Mouse (Mus musculus): Measurements from ENCODE around the gene Ncs1. TPM values are rescaled to one million over a fixed set of nuclear protein-coding genes. Genes with fewer than 3 reads are reported as not detected.

Gene Ncs1
- polyA plus RNA-seq, 1 experiment = 58.6 TPM

- peaks cover 41% of the 10 kb centered on the region for H3K79me2 ChIP-seq (ENCODE audit: control insufficient read depth, insufficient read depth)
- TF ChIP-seq FOSL1 (IDR thresholded peaks at IDR 0.05; ENCODE audit: insufficient read depth, low read length, poor library complexity, severe bottlenecking) (no peak), MAX (IDR thresholded peaks at IDR 0.05) (no peak), CEBPB (IDR thresholded peaks at IDR 0.05; ENCODE audit: low read depth) (no peak)
- H3K79me3 ChIP-seq (ENCODE audit: low read depth) = peaks cover 39% of the 10 kb centered on the region
- peak overlapping the region; percentile 68 for H3K4me3 ChIP-seq (ENCODE audit: insufficient read depth, poor library complexity, severe bottlenecking)
- peaks cover 23% of the 10 kb centered on the region for H3K36me3 ChIP-seq (ENCODE audit: control insufficient read depth, insufficient read depth)
- H3K27me3 ChIP-seq (ENCODE audit: control insufficient read depth, insufficient read depth, insufficient read length) = no peaks in the 10 kb centered on the region
- peak overlapping the region; percentile 97 for H3ac ChIP-seq (ENCODE audit: control insufficient read depth, insufficient read length, low read depth)
Measured at GRCm38 (mm10) chr2:31245051-31245450, 572 bp upstream of the Ncs1 start.

DNA sequence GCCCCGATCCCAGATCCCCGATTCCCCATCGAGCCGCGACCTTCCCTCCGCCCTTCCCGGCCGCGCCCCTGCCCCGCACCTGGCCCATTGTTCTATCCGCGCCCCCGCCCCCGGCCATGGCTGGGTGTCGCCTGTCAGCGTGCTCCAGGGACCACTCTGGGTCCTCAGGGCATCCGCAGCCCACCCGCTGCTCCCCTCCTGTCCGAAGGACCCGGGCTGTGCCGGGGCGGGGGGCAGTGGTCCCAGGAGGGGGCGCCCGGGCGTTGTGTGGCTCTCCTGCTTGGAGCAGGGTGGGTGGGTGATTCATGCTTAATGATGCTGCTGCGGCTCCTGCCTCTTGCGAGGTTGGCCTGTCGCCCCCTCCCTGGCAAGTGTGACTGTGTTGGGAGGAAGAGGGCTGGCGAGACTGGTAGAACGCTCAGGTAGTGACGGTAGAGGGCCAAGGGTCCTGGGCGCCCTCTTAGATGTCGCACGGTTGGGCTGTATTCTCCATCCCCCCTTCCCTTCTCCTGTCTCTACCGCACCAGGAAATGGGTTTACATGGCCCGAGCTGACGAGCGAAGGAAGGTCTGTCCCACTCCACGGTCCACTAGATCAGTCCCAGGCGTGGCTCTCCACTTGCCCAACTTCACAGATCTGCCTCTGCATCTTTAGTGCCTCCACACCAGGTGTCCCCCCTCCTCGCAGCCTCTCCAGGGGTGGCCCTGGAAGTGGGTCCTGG is 788 bp downstream of the Ncs1 start:
- peaks cover 52% of the 10 kb centered on the region for H3K79me3 ChIP-seq (ENCODE audit: low read depth)

DNA sequence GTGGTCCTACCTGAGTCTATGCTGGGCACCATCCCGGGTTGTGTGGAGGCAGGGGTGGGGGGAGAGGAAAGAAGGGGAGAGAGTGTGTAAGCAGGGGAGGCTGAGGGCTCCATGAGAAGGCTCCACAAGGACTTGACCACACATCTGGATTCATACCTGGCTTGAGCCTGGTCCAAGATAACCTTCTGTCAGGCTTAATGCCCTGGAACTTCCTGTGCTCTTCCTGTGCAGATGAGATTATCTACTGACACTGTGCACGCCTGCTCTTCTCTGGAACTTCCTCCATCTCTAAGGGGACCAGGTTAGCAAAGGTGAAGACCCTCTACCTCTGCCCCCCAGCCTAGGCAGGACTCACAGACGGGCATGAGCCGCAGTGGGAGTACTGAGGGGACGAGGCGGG is 3.2 kb downstream of the Ncs1 start:
- peaks cover 26% of the 10 kb centered on the region for H3K36me3 ChIP-seq (ENCODE audit: control insufficient read depth, insufficient read depth)

More for the DNA sequence above, 788 bp downstream of the Ncs1 start:
- Histone ChIP-seq H3K27me3 (ENCODE audit: control insufficient read depth, insufficient read depth, insufficient read length) (no peaks in the 10 kb centered on the region), H3K79me2 (ENCODE audit: control insufficient read depth, insufficient read depth) (peaks cover 54% of the 10 kb centered on the region), H3K4me3 (ENCODE audit: insufficient read depth, poor library complexity, severe bottlenecking) (peak overlapping the region; percentile 68), H3K36me3 (ENCODE audit: control insufficient read depth, insufficient read depth) (peaks cover 26% of the 10 kb centered on the region), H3ac (ENCODE audit: control insufficient read depth, insufficient read length, low read depth) (peak overlapping the region; percentile 97)
- TF ChIP-seq MYOG (IDR thresholded peaks at IDR 0.05; ENCODE audit: control insufficient read depth, extremely low read depth, insufficient read length) = no peak
- TF ChIP-seq CEBPB (IDR thresholded peaks at IDR 0.05; ENCODE audit: low read depth) = no peak
- TF ChIP-seq MYOD1 (IDR thresholded peaks at IDR 0.05; ENCODE audit: control insufficient read depth, insufficient read length, low read depth) = no peak
- peak; percentile 30 for TF ChIP-seq CTCF (IDR thresholded peaks at IDR 0.05; ENCODE audit: control insufficient read depth, insufficient read depth, insufficient read length)

GRCm38 (mm10) chr2:31252167-31252566 is 6.5 kb downstream of the Ncs1 start:
- H3K4me3 ChIP-seq (ENCODE audit: insufficient read depth, poor library complexity, severe bottlenecking) = no peak overlapping the region
- H3ac ChIP-seq (ENCODE audit: control insufficient read depth, insufficient read length, low read depth) = no peak overlapping the region
- H3K27me3 ChIP-seq (ENCODE audit: control insufficient read depth, insufficient read depth, insufficient read length) = no peaks in the 10 kb centered on the region
- TF ChIP-seq MAX (IDR thresholded peaks at IDR 0.05) (no peak), FOSL1 (IDR thresholded peaks at IDR 0.05; ENCODE audit: insufficient read depth, low read length, poor library complexity, severe bottlenecking) (no peak), MYOG (IDR thresholded peaks at IDR 0.05; ENCODE audit: control insufficient read depth, extremely low read depth, insufficient read length) (no peak), USF1 (IDR thresholded peaks at IDR 0.05; ENCODE audit: low read depth) (no peak), MYOD1 (IDR thresholded peaks at IDR 0.05; ENCODE audit: control insufficient read depth, insufficient read length, low read depth) (no peak), CTCF (IDR thresholded peaks at IDR 0.05; ENCODE audit: control insufficient read depth, insufficient read depth, insufficient read length) (no peak), CEBPB (IDR thresholded peaks at IDR 0.05; ENCODE audit: low read depth) (no peak)
- peaks cover 26% of the 10 kb centered on the region for H3K36me3 ChIP-seq (ENCODE audit: control insufficient read depth, insufficient read depth)
- H3K79me2 ChIP-seq (ENCODE audit: control insufficient read depth, insufficient read depth) = peaks cover 100% of the 10 kb centered on the region
- peaks cover 99% of the 10 kb centered on the region for H3K79me3 ChIP-seq (ENCODE audit: low read depth)

More for the DNA sequence above, 3.2 kb downstream of the Ncs1 start:
- no peak for TF ChIP-seq FOSL1 (IDR thresholded peaks at IDR 0.05; ENCODE audit: insufficient read depth, low read length, poor library complexity, severe bottlenecking)
- TF ChIP-seq MAX (IDR thresholded peaks at IDR 0.05) = no peak
- TF ChIP-seq CTCF (IDR thresholded peaks at IDR 0.05; ENCODE audit: control insufficient read depth, insufficient read depth, insufficient read length) = no peak
- no peak for TF ChIP-seq MYOD1 (IDR thresholded peaks at IDR 0.05; ENCODE audit: control insufficient read depth, insufficient read length, low read depth)
- no peak for TF ChIP-seq MYOG (IDR thresholded peaks at IDR 0.05; ENCODE audit: control insufficient read depth, extremely low read depth, insufficient read length)
- no peak for TF ChIP-seq USF1 (IDR thresholded peaks at IDR 0.05; ENCODE audit: low read depth)
- TF ChIP-seq CEBPB (IDR thresholded peaks at IDR 0.05; ENCODE audit: low read depth) = no peak
- Histone ChIP-seq H3ac (ENCODE audit: control insufficient read depth, insufficient read length, low read depth) (no peak overlapping the region), H3K27me3 (ENCODE audit: control insufficient read depth, insufficient read depth, insufficient read length) (no peaks in the 10 kb centered on the region), H3K79me3 (ENCODE audit: low read depth) (peaks cover 77% of the 10 kb centered on the region), H3K4me3 (ENCODE audit: insufficient read depth, poor library complexity, severe bottlenecking) (no peak overlapping the region), H3K79me2 (ENCODE audit: control insufficient read depth, insufficient read depth) (peaks cover 79% of the 10 kb centered on the region)

DNA sequence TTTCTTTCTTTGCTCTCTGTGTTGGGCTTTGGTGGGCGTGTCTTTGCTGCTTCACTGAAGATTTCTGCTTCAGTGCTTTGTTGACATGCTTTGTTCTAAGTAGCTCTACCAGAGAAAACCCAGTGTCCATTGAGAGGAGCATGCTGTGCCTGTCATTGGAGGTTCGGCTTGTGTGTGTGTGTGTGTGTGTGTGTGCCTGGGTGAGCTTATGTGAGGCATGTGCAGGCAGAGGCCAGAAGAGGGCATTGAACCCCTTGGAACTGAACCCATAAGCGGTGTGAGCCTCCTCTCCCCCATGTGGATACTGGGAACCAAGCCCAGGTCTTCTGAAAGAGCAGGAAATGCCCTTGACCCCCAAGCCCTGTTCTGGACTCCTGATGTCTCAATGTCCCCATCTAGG is 7.8 kb downstream of the Ncs1 start:
- TF ChIP-seq MYOD1 (IDR thresholded peaks at IDR 0.05; ENCODE audit: control insufficient read depth, insufficient read length, low read depth) (no peak), MAX (IDR thresholded peaks at IDR 0.05) (no peak), CEBPB (IDR thresholded peaks at IDR 0.05; ENCODE audit: low read depth) (no peak), CTCF (IDR thresholded peaks at IDR 0.05; ENCODE audit: control insufficient read depth, insufficient read depth, insufficient read length) (no peak), USF1 (IDR thresholded peaks at IDR 0.05; ENCODE audit: low read depth) (no peak), FOSL1 (IDR thresholded peaks at IDR 0.05; ENCODE audit: insufficient read depth, low read length, poor library complexity, severe bottlenecking) (no peak)
- Histone ChIP-seq H3K36me3 (ENCODE audit: control insufficient read depth, insufficient read depth) (peaks cover 20% of the 10 kb centered on the region), H3K27me3 (ENCODE audit: control insufficient read depth, insufficient read depth, insufficient read length) (no peaks in the 10 kb centered on the region), H3ac (ENCODE audit: control insufficient read depth, insufficient read length, low read depth) (no peak overlapping the region), H3K4me3 (ENCODE audit: insufficient read depth, poor library complexity, severe bottlenecking) (no peak overlapping the region), H3K79me3 (ENCODE audit: low read depth) (peaks cover 98% of the 10 kb centered on the region), H3K79me2 (ENCODE audit: control insufficient read depth, insufficient read depth) (peaks cover 100% of the 10 kb centered on the region)

DNA sequence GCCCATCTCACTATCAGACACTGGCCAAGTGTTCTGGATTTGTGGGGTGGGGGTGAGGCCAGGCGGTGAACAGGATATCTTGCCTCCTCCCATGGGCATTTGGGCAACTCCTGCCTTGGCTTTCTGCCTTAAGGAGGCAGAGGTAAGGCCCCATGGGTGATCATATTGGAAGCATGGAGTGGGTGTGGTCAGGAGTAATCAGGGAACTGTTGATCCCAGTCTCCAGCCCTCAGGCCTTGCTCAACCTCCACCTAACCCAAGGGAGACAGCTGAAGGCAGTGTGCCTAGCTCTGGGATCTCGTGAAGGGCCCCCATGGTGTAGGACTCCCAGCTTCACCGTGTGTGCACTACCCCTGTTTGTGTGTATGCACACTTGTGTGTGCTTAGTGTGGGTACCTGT is 9.2 kb downstream of the Ncs1 start:
- H3K36me3 ChIP-seq (ENCODE audit: control insufficient read depth, insufficient read depth) = peaks cover 8% of the 10 kb centered on the region
- no peak for TF ChIP-seq CEBPB (IDR thresholded peaks at IDR 0.05; ENCODE audit: low read depth)
- H3K27me3 ChIP-seq (ENCODE audit: control insufficient read depth, insufficient read depth, insufficient read length) = no peaks in the 10 kb centered on the region
- H3ac ChIP-seq (ENCODE audit: control insufficient read depth, insufficient read length, low read depth) = no peak overlapping the region
- peaks cover 100% of the 10 kb centered on the region for H3K79me2 ChIP-seq (ENCODE audit: control insufficient read depth, insufficient read depth)
- no peak overlapping the region for H3K4me3 ChIP-seq (ENCODE audit: insufficient read depth, poor library complexity, severe bottlenecking)
- peaks cover 97% of the 10 kb centered on the region for H3K79me3 ChIP-seq (ENCODE audit: low read depth)

Data from C2C12 (cell line).